22 mouse cellular contexts compared by ENCODE assay signal in genomic region chr19:32552106-32552505, GRCm38 (mm10). TPM values are rescaled to one million over a fixed set of nuclear protein-coding genes. Genes with fewer than 3 reads are reported as not detected.
DNase-seq lines count a peak whose midpoint lies in the region; ATAC-seq and TF ChIP-seq lines count a peak whose summit lies in the region.
"Had no signal": no experiment of that assay in that cellular context is flagged by ENCODE, and none has a peak within 500 bp of the region (broad histone marks: within the 10 kb centered on the region; RNA-seq: fewer than 3 reads in every experiment).

No protein-coding gene starts in this region.

- TF ChIP-seq POLR2A in kidney, adult 2 months (IDR thresholded peaks at IDR 0.05; ENCODE audit: low read depth, low read length) = no peak

- peaks cover 9% of the 10 kb centered on the region; the same call in 1 of the 2 replicates for H3K4me1 ChIP-seq in kidney, adult 2 months (ENCODE audit: control insufficient read depth, insufficient read depth, low read length)
- H3K4me1 ChIP-seq in heart, embryonic 13.5 days = peaks cover 3% of the 10 kb centered on the region; the same call in 1 of the 2 replicates
- no peaks in the 10 kb centered on the region for H3K4me1 ChIP-seq in intestine, embryonic 15.5 days (replicated peaks)

- H3K4me3 ChIP-seq in kidney, adult 2 months (ENCODE audit: insufficient read depth, low read depth, low read length) = no peak overlapping the region
- H3K4me3 ChIP-seq in heart, embryonic 13.5 days = no peak overlapping the region
- H3K4me3 ChIP-seq in intestine, embryonic 15.5 days (replicated peaks) = no peak overlapping the region
- H3K4me3 ChIP-seq: embryonic facial prominence, embryonic 13.5 days; gastrocnemius, adult 2 months; hindbrain, embryonic 10.5 days; limb, embryonic 13.5 days had no signal

- 43% methylated on average over 1 of the region's 1 CpGs for WGBS in kidney, adult 2 months
- WGBS in heart, embryonic 13.5 days = 58% methylated on average over 1 of the region's 1 CpGs
- 63% methylated on average over 1 of the region's 1 CpGs for WGBS in intestine, embryonic 15.5 days

- no peak for ATAC-seq in heart, embryonic 13.5 days (ENCODE audit: extremely low read depth, insufficient number of reproducible peaks, low FRiP score, low TSS enrichment)
- ATAC-seq in intestine, embryonic 15.5 days = no peak
- ATAC-seq: CD4-positive, CD25-positive, alpha-beta regulatory T cell, adult 4 months; hindbrain, postnatal 0 days; midbrain, embryonic 16.5 days had no signal

- H3K27ac ChIP-seq in kidney, adult 2 months (ENCODE audit: insufficient read depth, low read depth, low read length) = no peak overlapping the region
- H3K27ac ChIP-seq in heart, embryonic 13.5 days (replicated peaks) = peak overlapping the region; percentile 28
- H3K27ac ChIP-seq in intestine, embryonic 15.5 days = no peak overlapping the region
- H3K27ac ChIP-seq: embryonic facial prominence, embryonic 13.5 days; gastrocnemius, adult 2 months; hindbrain, embryonic 10.5 days; hindbrain, postnatal 0 days; limb, embryonic 13.5 days had no signal

- TF ChIP-seq CTCF in kidney, adult 2 months (conservative IDR thresholded peaks at IDR 0.05; ENCODE audit: insufficient read depth, insufficient read length, low read depth, low read length) = no peak

- peak; percentile 6 for DNase-seq in gastrocnemius, adult 18-20 months (ENCODE audit: low spot score)
- DNase-seq in gastrocnemius, postnatal 36 days = no peak
- DNase-seq in kidney, adult 2 months = peak; percentile 24
- DNase-seq in kidney, postnatal 10 days = no peak
- peak; percentile 51 for DNase-seq in 3T3-L1 (ENCODE audit: low read depth, low spot score)
- DNase-seq in adrenal gland, postnatal 25 days = no peak
- DNase-seq: adrenal gland, postnatal 36 days; cerebellum, adult 11-12 months; cerebellum, postnatal 14 days; gastrocnemius, adult 2 months; kidney, adult 11 months; lung, adult 2 months; lung, postnatal 4 days; right cerebral cortex, postnatal 14 days had no signal

- no peak overlapping the region for H3K9ac ChIP-seq in heart, embryonic 13.5 days
- H3K9ac ChIP-seq in intestine, embryonic 15.5 days = no peak overlapping the region
- H3K9ac ChIP-seq: embryonic facial prominence, embryonic 13.5 days; limb, embryonic 13.5 days had no signal

- no peak overlapping the region for H3K4me2 ChIP-seq in heart, embryonic 13.5 days
- no peak overlapping the region for H3K4me2 ChIP-seq in intestine, embryonic 15.5 days (replicated peaks)
- H3K4me2 ChIP-seq: embryonic facial prominence, embryonic 13.5 days; limb, embryonic 13.5 days had no signal

- no peaks in the 10 kb centered on the region for H3K9me3 ChIP-seq in heart, embryonic 13.5 days
- H3K9me3 ChIP-seq in intestine, embryonic 15.5 days = no peaks in the 10 kb centered on the region
- H3K9me3 ChIP-seq: embryonic facial prominence, embryonic 13.5 days; hindbrain, embryonic 10.5 days; limb, embryonic 13.5 days had no signal

- intact Hi-C loops in gastrocnemius, postnatal 36 days (cut with DNase I) = no loop called here

- H3K36me3 ChIP-seq in kidney, adult 2 months (ENCODE audit: control insufficient read depth, insufficient read depth, low read length) = no peaks in the 10 kb centered on the region
- no peaks in the 10 kb centered on the region for H3K36me3 ChIP-seq in heart, embryonic 13.5 days
- H3K36me3 ChIP-seq in intestine, embryonic 15.5 days = no peaks in the 10 kb centered on the region
- H3K36me3 ChIP-seq: embryonic facial prominence, embryonic 13.5 days; hindbrain, embryonic 10.5 days; limb, embryonic 13.5 days had no signal

- H3K27me3 ChIP-seq in kidney, adult 2 months (replicated peaks; ENCODE audit: control insufficient read depth, insufficient read depth, low read length) = no peaks in the 10 kb centered on the region
- H3K27me3 ChIP-seq in heart, embryonic 13.5 days (replicated peaks) = no peaks in the 10 kb centered on the region
- H3K27me3 ChIP-seq in intestine, embryonic 15.5 days (replicated peaks) = no peaks in the 10 kb centered on the region
- H3K27me3 ChIP-seq: embryonic facial prominence, embryonic 13.5 days; limb, embryonic 13.5 days had no signal

RNA-seq across cellular contexts. Expression of gene Papss2, which starts 43.5 kb away (rescaled TPM):
- total RNA-seq in gastrocnemius, adult 18-20 months (2021) = 1 to 10 TPM; 3.7 to 4.4 TPM
- 1 to 10 TPM; 4.4 to 5.3 TPM for total RNA-seq in gastrocnemius, postnatal 36 days (2021)
- 129 and 168 TPM in 2 replicates for polyA plus RNA-seq in kidney, adult 2 months (2012; rRNA removed)
- 8.9 and 12.1 TPM in 2 replicates for polyA plus RNA-seq in heart, embryonic 13.5 days (2015; fragmentation: Nextera tagmentation; extraction: Ambion mirVana)
- polyA plus RNA-seq in intestine, embryonic 15.5 days (2015; fragmentation: Nextera tagmentation; extraction: Ambion mirVana) = 7.7 and 8.4 TPM in 2 replicates
- 13.4 and 16.4 TPM in 2 replicates for total RNA-seq in adrenal gland, postnatal 25 days (2021)

Comparison
In these comparisons a context has a peak if more than half of its experiments do, and no peak if none do; other contexts are left out.
1. DNase-seq: peak in gastrocnemius, adult 18-20 months (single experiment), kidney, adult 2 months (single experiment) and 3T3-L1 (single experiment); none in gastrocnemius, postnatal 36 days (0 of 2), kidney, postnatal 10 days (single experiment) and adrenal gland, postnatal 25 days (single experiment).